Mouse (Mus musculus): Measurements from ENCODE around the gene Hsd17b7. TPM values are rescaled to one million over a fixed set of nuclear protein-coding genes. Genes with fewer than 3 reads are reported as not detected.

Gene Hsd17b7
- total RNA-seq, 1 experiment = 14.7 TPM

DNA sequence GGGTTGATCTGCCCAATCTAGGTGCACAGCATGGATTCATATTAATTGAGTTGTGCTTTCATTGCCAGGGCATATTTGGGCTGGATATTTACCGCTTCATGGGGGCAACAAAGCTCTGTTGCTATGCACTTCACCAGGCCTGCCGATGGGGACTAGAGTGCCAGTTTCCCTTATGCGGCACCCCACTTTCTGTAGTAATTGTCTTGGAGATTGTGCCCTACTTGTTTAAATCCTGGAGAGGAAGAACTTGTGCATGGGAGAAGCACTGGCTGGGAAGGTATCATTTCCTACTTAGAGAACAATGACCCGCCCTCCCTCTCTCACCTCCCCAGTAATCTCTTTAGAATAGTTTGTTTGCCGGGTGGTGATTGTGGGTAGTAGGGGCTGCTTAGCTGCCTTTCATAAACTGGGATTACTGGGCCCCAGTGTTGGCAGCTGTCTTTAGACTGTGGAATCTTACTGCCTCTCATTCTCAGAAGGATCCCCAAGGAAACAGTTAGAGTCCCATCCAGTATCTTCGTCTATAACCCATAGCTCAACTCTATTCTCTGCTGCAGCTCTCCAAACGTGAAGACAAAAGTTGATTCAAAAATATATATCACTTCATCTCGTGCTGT is 41.2 kb downstream of the Hsd17b7 start:
- Histone ChIP-seq H3K4me3 (ENCODE audit: insufficient read depth in 1 of 2, low read depth in 1 of 2, low read length in 2 of 2, poor library complexity in 1 of 2, severe bottlenecking in 1 of 2) (no peak overlapping the region), H3K9ac (ENCODE audit: insufficient read depth, low read depth, low read length, poor library complexity, severe bottlenecking) (no peak overlapping the region), H3K9me3 (ENCODE audit: control insufficient read depth, insufficient read depth, low read depth, low read length) (no peaks in the 10 kb centered on the region), H3K36me3 (ENCODE audit: control insufficient read depth, insufficient read depth, low read length, poor library complexity, severe bottlenecking) (no peaks in the 10 kb centered on the region), H3K27ac (ENCODE audit: insufficient read depth, low read depth, low read length, poor library complexity, severe bottlenecking) (no peak overlapping the region), H3K4me1 (ENCODE audit: control insufficient read depth in 2 of 2, insufficient read depth in 2 of 2, low read length in 2 of 2, poor library complexity in 1 of 2) (peaks cover 2 to 7% of the 10 kb centered on the region in 2 experiments; a peak in 1 of 4 replicates)
- in situ Hi-C loops (cut with MboI; ENCODE audit: low sequenced_read_pairs in 2 of 2, unreplicated experiment in 2 of 2) = loop anchor here (10.0 to 25.0 kb wide), 4 partner anchors 263 to 684 kb away; partner anchors contain the start of gene Nuf2 (in 2 of the 2)
- no peak for TF ChIP-seq CHD2 (IDR thresholded peaks at IDR 0.05; ENCODE audit: low read depth, low read length)
- TF ChIP-seq ZC3H11A (IDR thresholded peaks at IDR 0.05; ENCODE audit: borderline replicate concordance, low read depth, low read length) = no peak
- no peak for TF ChIP-seq MAFK (IDR thresholded peaks at IDR 0.05; ENCODE audit: insufficient read depth, low read depth, low read length)
- TF ChIP-seq HCFC1 (IDR thresholded peaks at IDR 0.05; ENCODE audit: borderline replicate concordance, insufficient read depth, low read length) = no peak
- TF ChIP-seq ZNF384 (IDR thresholded peaks at IDR 0.05; ENCODE audit: low read depth, low read length) = no peak
- DNase-seq (ENCODE audit: low read depth, low spot score) = no peak

DNA sequence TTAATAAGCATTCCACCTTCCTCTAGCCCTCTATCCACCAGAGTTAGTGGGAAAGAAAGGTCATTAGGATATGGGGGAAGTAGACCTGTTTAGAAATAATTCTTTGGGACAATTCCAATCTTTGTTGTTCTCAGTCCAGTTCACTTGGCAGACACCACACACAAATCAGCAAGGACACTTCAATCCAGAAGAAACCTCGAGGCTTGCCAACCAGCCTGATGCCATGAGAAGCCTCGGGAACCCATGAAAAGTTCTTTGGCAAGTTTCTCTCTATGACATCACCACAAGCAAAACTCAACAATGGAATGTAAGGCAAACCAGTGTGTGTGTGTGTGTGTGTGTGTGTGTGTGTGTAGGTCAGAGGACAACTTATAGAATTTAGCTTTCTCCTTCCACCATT is 44.5 kb downstream of the Hsd17b7 start:
- DNase-seq (ENCODE audit: low read depth, low spot score) = no peak
- in situ Hi-C loops (cut with MboI; ENCODE audit: low sequenced_read_pairs in 2 of 2, unreplicated experiment in 2 of 2) = loop anchor here (10.0 to 25.0 kb wide), 3 partner anchors 260 to 390 kb away; partner anchors contain the start of genes Nuf2 (in 1 of the 2) and Rgs5 (in 1 of the 2)
- peaks cover 2 to 7% of the 10 kb centered on the region in 2 experiments; a peak in 1 of 4 replicates for H3K4me1 ChIP-seq (ENCODE audit: control insufficient read depth in 2 of 2, insufficient read depth in 2 of 2, low read length in 2 of 2, poor library complexity in 1 of 2)
- no peak overlapping the region for H3K9ac ChIP-seq (ENCODE audit: insufficient read depth, low read depth, low read length, poor library complexity, severe bottlenecking)
- no peaks in the 10 kb centered on the region for H3K9me3 ChIP-seq (ENCODE audit: control insufficient read depth, insufficient read depth, low read depth, low read length)
- TF ChIP-seq MAFK (IDR thresholded peaks at IDR 0.05; ENCODE audit: insufficient read depth, low read depth, low read length) = no peak
- no peak for TF ChIP-seq CHD2 (IDR thresholded peaks at IDR 0.05; ENCODE audit: low read depth, low read length)
- no peak for TF ChIP-seq ZC3H11A (IDR thresholded peaks at IDR 0.05; ENCODE audit: borderline replicate concordance, low read depth, low read length)
- no peak for TF ChIP-seq ZNF384 (IDR thresholded peaks at IDR 0.05; ENCODE audit: low read depth, low read length)
- TF ChIP-seq HCFC1 (IDR thresholded peaks at IDR 0.05; ENCODE audit: borderline replicate concordance, insufficient read depth, low read length) = no peak
- no peaks in the 10 kb centered on the region for H3K36me3 ChIP-seq (ENCODE audit: control insufficient read depth, insufficient read depth, low read length, poor library complexity, severe bottlenecking)
- no peak overlapping the region for H3K4me3 ChIP-seq (ENCODE audit: insufficient read depth in 1 of 2, low read depth in 1 of 2, low read length in 2 of 2, poor library complexity in 1 of 2, severe bottlenecking in 1 of 2)
- H3K27ac ChIP-seq (ENCODE audit: insufficient read depth, low read depth, low read length, poor library complexity, severe bottlenecking) = no peak overlapping the region

DNA sequence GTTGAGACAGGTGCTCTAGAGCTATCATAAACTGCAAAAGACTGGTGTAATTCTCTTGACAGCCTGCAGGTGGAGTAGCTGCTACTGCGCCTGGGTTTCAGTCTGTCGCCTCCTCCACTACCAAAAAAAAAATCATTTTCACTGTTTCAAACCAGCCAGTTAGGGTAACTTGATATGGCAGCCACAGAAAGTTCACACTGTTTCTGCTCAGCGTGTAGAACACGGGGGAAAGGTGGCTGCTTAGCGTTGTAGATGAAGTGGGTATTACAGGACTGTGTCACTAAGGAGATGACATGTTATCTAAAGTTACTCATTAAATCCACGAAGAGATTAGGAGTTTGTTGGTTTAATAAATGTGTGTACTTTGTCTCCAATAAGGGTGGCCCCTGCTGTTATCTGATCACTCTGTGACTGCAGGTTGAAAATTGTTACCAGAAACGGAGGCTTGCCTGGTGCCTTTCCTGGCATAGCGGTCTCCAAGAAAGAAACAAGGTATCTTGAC is 47.3 kb downstream of the Hsd17b7 start:
- H3K4me1 ChIP-seq (ENCODE audit: control insufficient read depth in 2 of 2, insufficient read depth in 2 of 2, low read length in 2 of 2, poor library complexity in 1 of 2) = no peaks in the 10 kb centered on the region
- no peaks in the 10 kb centered on the region for H3K9me3 ChIP-seq (ENCODE audit: control insufficient read depth, insufficient read depth, low read depth, low read length)
- TF ChIP-seq MAFK (IDR thresholded peaks at IDR 0.05; ENCODE audit: insufficient read depth, low read depth, low read length) = no peak
- TF ChIP-seq CHD2 (IDR thresholded peaks at IDR 0.05; ENCODE audit: low read depth, low read length) = no peak
- TF ChIP-seq ZNF384 (IDR thresholded peaks at IDR 0.05; ENCODE audit: low read depth, low read length) = no peak
- TF ChIP-seq HCFC1 (IDR thresholded peaks at IDR 0.05; ENCODE audit: borderline replicate concordance, insufficient read depth, low read length) = no peak
- TF ChIP-seq ZC3H11A (IDR thresholded peaks at IDR 0.05; ENCODE audit: borderline replicate concordance, low read depth, low read length) = no peak
- H3K27ac ChIP-seq (ENCODE audit: insufficient read depth, low read depth, low read length, poor library complexity, severe bottlenecking) = no peak overlapping the region
- H3K36me3 ChIP-seq (ENCODE audit: control insufficient read depth, insufficient read depth, low read length, poor library complexity, severe bottlenecking) = no peaks in the 10 kb centered on the region
- no peak overlapping the region for H3K4me3 ChIP-seq (ENCODE audit: insufficient read depth in 1 of 2, low read depth in 1 of 2, low read length in 2 of 2, poor library complexity in 1 of 2, severe bottlenecking in 1 of 2)
- no peak for DNase-seq (ENCODE audit: low read depth, low spot score)
- in situ Hi-C loops (cut with MboI; ENCODE audit: low sequenced_read_pairs in 2 of 2, unreplicated experiment in 2 of 2) = loop anchor here (10.0 to 25.0 kb wide), 3 partner anchors 257 to 387 kb away; partner anchors contain the start of genes Nuf2 (in 1 of the 2) and Rgs5 (in 1 of the 2)
- no peak overlapping the region for H3K9ac ChIP-seq (ENCODE audit: insufficient read depth, low read depth, low read length, poor library complexity, severe bottlenecking)

- no peak overlapping the region for H3K9ac ChIP-seq (ENCODE audit: insufficient read depth, low read depth, low read length, poor library complexity, severe bottlenecking)
- peak; percentile 79 for DNase-seq (ENCODE audit: low read depth, low spot score)
- H3K9me3 ChIP-seq (ENCODE audit: control insufficient read depth, insufficient read depth, low read depth, low read length) = no peaks in the 10 kb centered on the region
- H3K4me3 ChIP-seq (ENCODE audit: insufficient read depth in 1 of 2, low read depth in 1 of 2, low read length in 2 of 2, poor library complexity in 1 of 2, severe bottlenecking in 1 of 2) = no peak overlapping the region
- no peaks in the 10 kb centered on the region for H3K36me3 ChIP-seq (ENCODE audit: control insufficient read depth, insufficient read depth, low read length, poor library complexity, severe bottlenecking)
- in situ Hi-C loops (cut with MboI; ENCODE audit: low sequenced_read_pairs in 2 of 2, unreplicated experiment in 2 of 2) = loop anchor here in 1 of 2 experiments (25.0 kb wide), 1 partner anchor 257 kb away; the partner anchor contains the start of gene Rgs5
- peak; percentile 73 for TF ChIP-seq ZC3H11A (IDR thresholded peaks at IDR 0.05; ENCODE audit: borderline replicate concordance, low read depth, low read length)
- no peak for TF ChIP-seq ZNF384 (IDR thresholded peaks at IDR 0.05; ENCODE audit: low read depth, low read length)
- no peak overlapping the region for H3K27ac ChIP-seq (ENCODE audit: insufficient read depth, low read depth, low read length, poor library complexity, severe bottlenecking)
- no peaks in the 10 kb centered on the region for H3K4me1 ChIP-seq (ENCODE audit: control insufficient read depth in 2 of 2, insufficient read depth in 2 of 2, low read length in 2 of 2, poor library complexity in 1 of 2)
Measured at GRCm38 (mm10) chr1:169919211-169919610, 49.8 kb downstream of the Hsd17b7 start.

All from ES-E14 (cell line).